In the genomic region with DNA sequence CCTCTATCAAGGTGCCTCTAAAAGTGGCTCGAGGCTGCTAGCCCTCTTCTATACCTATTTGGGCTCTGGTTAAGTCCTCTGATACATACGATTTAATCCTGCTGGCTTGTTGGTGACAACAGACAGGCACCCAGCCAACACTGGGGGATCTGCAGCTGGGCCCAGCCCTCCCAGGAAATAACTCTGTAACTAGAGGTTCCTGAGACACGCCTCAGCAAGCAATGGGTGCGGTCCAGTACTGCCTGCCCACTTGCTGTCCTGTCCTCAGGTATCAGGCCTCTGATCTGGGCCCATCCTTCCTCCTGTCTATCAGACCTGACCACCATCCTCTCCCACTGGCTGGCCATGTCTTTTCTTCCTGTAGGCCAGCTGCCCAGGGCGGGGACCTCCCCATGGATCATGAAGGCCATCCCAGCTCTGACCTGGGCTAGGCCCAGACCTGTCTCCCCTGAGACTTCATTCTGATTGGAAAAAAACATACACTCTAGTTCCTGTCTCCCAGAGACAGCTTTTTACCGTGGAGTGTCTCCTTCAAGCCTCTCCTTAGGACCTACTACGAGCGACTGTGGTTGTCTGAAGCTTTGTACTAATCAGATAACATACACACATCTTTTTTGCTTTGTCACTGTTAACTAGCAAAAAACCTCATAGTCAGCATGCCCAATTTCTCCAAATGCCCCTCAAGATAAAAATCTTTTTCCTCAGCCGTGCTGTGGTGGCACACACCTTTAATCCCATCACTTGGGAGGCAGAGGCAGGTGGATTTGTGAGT, we compare ENCODE assay signal across 7 mouse cellular contexts. TPM values are rescaled to one million over a fixed set of nuclear protein-coding genes. Genes with fewer than 3 reads are reported as not detected.
DNase-seq lines count a peak whose midpoint lies in the region; ATAC-seq and TF ChIP-seq lines count a peak whose summit lies in the region.

No protein-coding gene starts in this region.

- H3K27ac ChIP-seq in liver, postnatal 0 days (ENCODE audit: low read depth) = peak overlapping the region; percentile 96
- no peak overlapping the region for H3K27ac ChIP-seq in hindbrain, embryonic 14.5 days

- H3K9ac ChIP-seq in liver, postnatal 0 days (replicated peaks) = peak overlapping the region; percentile 66
- no peak overlapping the region for H3K9ac ChIP-seq in hindbrain, embryonic 14.5 days

- DNase-seq in 3134 (ENCODE audit: extremely low read depth, insufficient read length, low spot score) (peak; percentile 54), 3T3-L1 (ENCODE audit: low read depth, low spot score) (peak; percentile 53)
- DNase-seq in heart, postnatal 10 days = peak; percentile 53 to 61
- DNase-seq in liver, postnatal 0 days = peak; percentile 76
- no peak for DNase-seq in layer of hippocampus, adult 8-10 months (ENCODE audit: low spot score in 2 of 2)
- no peak for DNase-seq in hindbrain, embryonic 14.5 days (ENCODE audit: low spot score)
- DNase-seq in left cerebral cortex, postnatal 25 days (ENCODE audit: low spot score in 2 of 2) = no peak

- H3K4me1 ChIP-seq in liver, postnatal 0 days (ENCODE audit: insufficient read depth) = peaks cover 49% of the 10 kb centered on the region
- H3K4me1 ChIP-seq in hindbrain, embryonic 14.5 days (replicated peaks; ENCODE audit: control insufficient read depth, insufficient read depth, low read length) = peaks cover 13% of the 10 kb centered on the region; the same call in 1 of the 2 replicates

- intact Hi-C loops in heart, postnatal 10 days (cut with DNase I) = loop anchor here (2.0 kb wide), 1 partner anchor 251 kb away; no protein-coding TSS in a partner anchor
- intact Hi-C loops in left cerebral cortex, postnatal 25 days (cut with DNase I) = no loop called here

- ATAC-seq in liver, postnatal 0 days = peak; percentile 18
- ATAC-seq in hindbrain, embryonic 14.5 days (ENCODE audit: low FRiP score) = no peak

- TF ChIP-seq CTCF in liver, postnatal 0 days (IDR thresholded peaks at IDR 0.05; ENCODE audit: low read depth) = no peak

- no peaks in the 10 kb centered on the region for H3K9me3 ChIP-seq in liver, postnatal 0 days (ENCODE audit: low read length)
- H3K9me3 ChIP-seq in hindbrain, embryonic 14.5 days (ENCODE audit: control insufficient read depth, low read length) = no peaks in the 10 kb centered on the region

- H3K27me3 ChIP-seq in liver, postnatal 0 days (ENCODE audit: insufficient read depth, low read length) = no peaks in the 10 kb centered on the region; the same call in 1 of the 2 replicates
- no peaks in the 10 kb centered on the region for H3K27me3 ChIP-seq in hindbrain, embryonic 14.5 days (ENCODE audit: control insufficient read depth, insufficient read depth, low read length)

- H3K4me2 ChIP-seq in liver, postnatal 0 days (ENCODE audit: low read depth, low read length) = peak overlapping the region; percentile 63
- no peak overlapping the region for H3K4me2 ChIP-seq in hindbrain, embryonic 14.5 days (replicated peaks)

- H3K36me3 ChIP-seq in liver, postnatal 0 days (replicated peaks; ENCODE audit: insufficient read depth, low read length) = no peaks in the 10 kb centered on the region
- H3K36me3 ChIP-seq in hindbrain, embryonic 14.5 days (replicated peaks; ENCODE audit: control insufficient read depth, insufficient read depth) = no peaks in the 10 kb centered on the region

- peak; percentile 85 for TF ChIP-seq EP300 in liver, postnatal 0 days (IDR thresholded peaks at IDR 0.05; ENCODE audit: low read depth)

- WGBS in liver, postnatal 0 days (ENCODE audit: insufficient replicate concordance) = 50% methylated on average over 9 of the region's 9 CpGs
- 85% methylated on average over 9 of the region's 9 CpGs for WGBS in hindbrain, embryonic 14.5 days

- no peak overlapping the region for H3K4me3 ChIP-seq in liver, postnatal 0 days (ENCODE audit: low read depth, low read length)
- no peak overlapping the region for H3K4me3 ChIP-seq in hindbrain, embryonic 14.5 days (replicated peaks; ENCODE audit: low read length)

RNA-seq across cellular contexts. Expression of a gene that starts 2.2 kb away (rescaled TPM):
- 1 to 10 TPM; 5.0 to 5.5 TPM for total RNA-seq in heart, postnatal 10 days (2021)
- 16.0 and 19.5 TPM in 2 replicates for polyA plus RNA-seq in liver, postnatal 0 days (2015; fragmentation: Nextera tagmentation; extraction: Ambion mirVana)
- 10 to 100 TPM; 41.8 to 48.9 (median 44.4) TPM for total RNA-seq in layer of hippocampus, adult 8-10 months (2022)
- 33.7 and 37.1 TPM in 2 replicates for polyA plus RNA-seq in hindbrain, embryonic 14.5 days (2014; fragmentation: Nextera tagmentation; extraction: Ambion mirVana)
- 10 to 100 TPM; 31.7 to 40.9 TPM for total RNA-seq in left cerebral cortex, postnatal 25 days (2021)

RNA-seq across cellular contexts. Expression of a gene that starts 40.3 kb away (rescaled TPM):
- total RNA-seq in heart, postnatal 10 days (2021) = under 1 TPM; 0.36 to 0.55 TPM
- polyA plus RNA-seq in liver, postnatal 0 days (2015; fragmentation: Nextera tagmentation; extraction: Ambion mirVana) = 0.15 and 0.34 TPM in 2 replicates
- total RNA-seq in layer of hippocampus, adult 8-10 months (2022) = 1 to 10 TPM in 1 of 4 experiments, under 1 TPM in 3; 0.72 to 1.1 (median 0.83) TPM
- 2.5 and 3.9 TPM in 2 replicates for polyA plus RNA-seq in hindbrain, embryonic 14.5 days (2014; fragmentation: Nextera tagmentation; extraction: Ambion mirVana)
- 1 to 10 TPM; 1.3 to 1.4 TPM for total RNA-seq in left cerebral cortex, postnatal 25 days (2021)

RNA-seq across cellular contexts. Expression of a gene that starts 51.2 kb away (rescaled TPM):
- total RNA-seq in heart, postnatal 10 days (2021) = 10 to 100 TPM; 13.7 to 15.6 TPM
- polyA plus RNA-seq in liver, postnatal 0 days (2015; fragmentation: Nextera tagmentation; extraction: Ambion mirVana) = 0.63 and 0.67 TPM in 2 replicates
- total RNA-seq in layer of hippocampus, adult 8-10 months (2022) = 10 to 100 TPM; 59.6 to 64.5 (median 63.4) TPM
- polyA plus RNA-seq in hindbrain, embryonic 14.5 days (2014; fragmentation: Nextera tagmentation; extraction: Ambion mirVana) = 78.0 and 81.4 TPM in 2 replicates
- 100 to 1,000 TPM; 107 to 116 TPM for total RNA-seq in left cerebral cortex, postnatal 25 days (2021)

RNA-seq across cellular contexts. Expression of a gene that starts 55.0 kb away (rescaled TPM):
- 100 to 1,000 TPM; 133 to 134 TPM for total RNA-seq in heart, postnatal 10 days (2021)
- 149 and 164 TPM in 2 replicates for polyA plus RNA-seq in liver, postnatal 0 days (2015; fragmentation: Nextera tagmentation; extraction: Ambion mirVana)
- total RNA-seq in layer of hippocampus, adult 8-10 months (2022) = 100 to 1,000 TPM; 406 to 438 (median 423) TPM
- polyA plus RNA-seq in hindbrain, embryonic 14.5 days (2014; fragmentation: Nextera tagmentation; extraction: Ambion mirVana) = 589 and 599 TPM in 2 replicates
- total RNA-seq in left cerebral cortex, postnatal 25 days (2021) = 100 to 1,000 TPM; 460 to 484 TPM

RNA-seq across cellular contexts. Expression of a gene that starts 59.7 kb away (rescaled TPM):
- 1 to 10 TPM; 2.8 to 4.8 TPM for total RNA-seq in heart, postnatal 10 days (2021)
- 3.5 and 4.5 TPM in 2 replicates for polyA plus RNA-seq in liver, postnatal 0 days (2015; fragmentation: Nextera tagmentation; extraction: Ambion mirVana)
- 10 to 100 TPM in 3 of 4 experiments, 1 to 10 TPM in 1; 9.0 to 11.5 (median 11.0) TPM for total RNA-seq in layer of hippocampus, adult 8-10 months (2022)
- 22.9 and 25.1 TPM in 2 replicates for polyA plus RNA-seq in hindbrain, embryonic 14.5 days (2014; fragmentation: Nextera tagmentation; extraction: Ambion mirVana)
- 10 to 100 TPM in 1 of 2 experiments, 1 to 10 TPM in 1; 9.6 to 10.5 TPM for total RNA-seq in left cerebral cortex, postnatal 25 days (2021)

Comparison
In these comparisons a context has a peak if more than half of its experiments do, and no peak if none do; other contexts are left out.
1. DNase-seq: peak in 3134 (single experiment), 3T3-L1 (single experiment), heart, postnatal 10 days (2 of 2) and liver, postnatal 0 days (single experiment); none in layer of hippocampus, adult 8-10 months (0 of 2), hindbrain, embryonic 14.5 days (single experiment) and left cerebral cortex, postnatal 25 days (0 of 2).
2. RNA of a gene that starts 2.2 kb away (total RNA-seq): 41.8 to 48.9 TPM in layer of hippocampus, adult 8-10 months and 31.7 to 40.9 TPM in left cerebral cortex, postnatal 25 days; 5.0 to 5.5 TPM in heart, postnatal 10 days; every median in the first group is over 4 times any median in the second.